Mouse (Mus musculus): Measurements from ENCODE around the gene Capn2.

Capn2 gene

DNA sequence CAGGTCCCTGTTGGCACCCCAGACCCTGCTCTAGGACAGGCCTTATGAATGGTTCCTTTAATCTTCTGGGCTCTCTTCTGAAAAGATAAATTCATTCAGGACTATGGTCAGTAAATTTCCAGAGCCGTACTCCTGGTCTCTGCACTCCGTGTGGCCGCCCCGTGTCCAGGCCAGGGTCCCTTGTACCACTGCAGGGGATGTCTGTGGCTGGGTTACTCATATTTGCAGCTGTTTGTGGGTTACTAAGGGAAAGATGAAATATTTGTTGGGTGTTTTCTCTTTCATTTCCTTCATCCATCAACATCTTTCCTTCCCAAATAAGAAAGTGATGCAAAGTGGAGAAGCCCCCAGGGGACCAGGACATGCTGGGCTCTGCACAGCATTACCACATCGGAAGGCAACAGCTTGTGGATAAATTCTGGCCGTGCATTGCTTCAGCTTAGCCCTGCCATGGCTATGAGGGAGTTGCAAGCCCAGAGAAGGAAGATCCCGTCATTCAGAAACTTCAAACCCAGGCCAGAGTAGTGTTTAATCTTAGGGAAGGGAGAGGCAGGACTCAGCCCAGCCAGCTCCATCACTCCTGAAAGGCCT, 15.5 kb downstream of the Capn2 start:
- no peak for DNase-seq (ENCODE audit: low read depth, low spot score)

DNA sequence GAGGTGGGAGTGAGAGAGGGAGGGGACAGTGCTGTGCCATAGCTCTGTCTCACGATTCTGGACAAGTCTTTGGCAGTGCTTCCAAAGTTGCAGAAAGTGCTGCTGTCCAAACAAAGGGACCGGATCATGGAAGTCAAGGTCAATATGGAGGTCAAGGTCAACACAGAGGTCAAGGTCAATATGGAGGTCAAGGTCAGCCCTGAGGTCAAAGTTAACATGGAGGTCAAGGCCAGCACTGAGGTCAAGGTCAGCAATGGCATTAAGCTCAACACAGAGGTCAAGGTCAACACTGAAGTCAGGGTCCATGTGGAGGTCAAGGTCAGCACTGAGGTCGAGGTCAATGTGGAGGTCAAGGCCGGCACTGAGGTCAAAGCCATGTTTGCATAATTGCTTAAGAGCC, 16.6 kb downstream of the Capn2 start:
- DNase-seq (ENCODE audit: low read depth, low spot score) = no peak

DNA sequence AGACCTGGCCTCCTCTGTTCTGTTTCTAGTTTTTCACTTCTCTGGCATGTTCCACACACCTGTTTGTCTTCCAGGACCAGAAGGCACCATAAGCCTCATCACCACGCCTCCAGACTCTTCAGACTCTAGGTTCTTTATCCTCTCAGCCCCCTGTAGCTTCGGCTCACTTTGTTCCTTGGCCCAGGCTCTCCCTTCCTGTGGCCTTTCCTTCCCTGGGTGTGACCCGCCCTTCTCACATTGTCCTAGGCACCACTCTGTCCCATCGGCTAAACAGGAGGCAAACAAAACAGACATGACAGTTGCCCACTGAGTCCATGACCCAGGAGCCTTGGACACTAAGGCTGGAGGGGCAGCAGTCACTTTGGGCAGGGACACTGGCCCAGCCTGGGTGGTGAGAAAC, 17.2 kb downstream of the Capn2 start:
- no peak for DNase-seq (ENCODE audit: low read depth, low spot score)

DNA sequence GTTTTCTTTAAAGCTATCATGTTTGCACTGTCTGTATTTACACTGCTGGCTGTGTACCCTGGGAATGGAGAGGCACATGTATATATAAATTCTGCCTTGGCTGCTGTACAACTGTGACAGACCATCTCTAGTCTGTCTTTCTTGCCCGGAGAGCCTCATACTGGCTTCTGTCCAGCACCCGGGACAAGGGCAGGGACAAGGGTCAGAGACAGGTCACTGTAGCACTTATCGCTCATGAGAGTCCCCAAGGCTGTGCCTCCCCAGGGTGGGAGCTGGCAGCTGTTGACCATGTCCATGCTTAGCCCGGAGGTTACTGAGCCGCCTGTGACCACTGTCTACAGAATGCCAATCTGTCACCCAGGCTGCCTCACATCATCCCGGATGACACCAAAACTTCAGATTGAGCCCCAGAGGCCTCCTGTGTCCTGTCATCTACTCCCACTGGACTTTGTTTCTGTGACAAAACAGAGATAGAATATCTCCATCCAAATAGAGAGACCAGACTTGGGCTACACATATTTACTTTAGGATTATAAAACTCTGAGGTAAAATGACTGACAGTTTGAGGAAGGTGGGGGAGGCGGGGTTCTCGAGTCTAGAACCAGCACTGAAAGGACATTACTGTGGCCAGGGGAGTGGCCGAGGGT, 17.8 kb downstream of the Capn2 start:
- no peak for DNase-seq (ENCODE audit: low read depth, low spot score)

DNA sequence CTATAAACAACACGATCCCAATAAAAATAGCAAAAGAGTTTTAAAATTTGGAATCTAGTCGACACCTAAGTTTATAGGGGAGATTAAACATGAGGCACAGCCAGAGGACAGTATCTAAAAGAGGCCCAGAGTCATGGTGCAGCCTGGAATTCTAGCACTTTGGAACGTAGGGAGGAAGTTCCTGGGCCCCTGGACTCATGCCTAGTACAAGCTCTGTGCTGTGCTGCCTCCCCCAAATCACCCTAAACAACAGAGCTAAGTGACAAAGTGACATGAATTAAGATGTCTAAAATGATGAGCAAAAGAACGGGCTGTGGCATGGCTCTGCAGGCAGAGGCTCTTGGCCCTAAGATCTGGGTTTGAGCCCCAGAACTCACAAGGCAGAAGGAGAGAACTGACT, 19.7 kb downstream of the Capn2 start:
- DNase-seq (ENCODE audit: low read depth, low spot score) = no peak

DNA sequence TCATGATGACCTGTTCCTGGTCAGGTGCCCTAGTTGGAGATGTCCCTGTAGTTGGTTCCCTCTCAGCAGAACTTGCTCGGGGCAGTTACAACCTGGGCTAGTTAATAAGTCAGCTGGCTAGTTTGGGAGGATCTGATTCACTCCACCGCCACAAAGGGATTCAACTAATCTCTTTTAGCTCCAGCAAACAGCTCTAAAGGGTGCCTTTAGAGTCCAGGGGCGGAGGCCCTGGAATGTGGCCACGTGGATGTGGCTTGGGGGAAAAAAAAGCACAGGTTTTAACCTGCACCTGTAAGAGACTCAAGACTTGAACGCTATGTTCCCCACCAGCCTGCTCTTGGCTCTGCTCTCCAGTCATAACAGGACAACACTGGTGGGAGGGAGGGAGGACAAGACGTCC, 20.7 kb downstream of the Capn2 start:
- DNase-seq (ENCODE audit: low read depth, low spot score) = no peak

DNA sequence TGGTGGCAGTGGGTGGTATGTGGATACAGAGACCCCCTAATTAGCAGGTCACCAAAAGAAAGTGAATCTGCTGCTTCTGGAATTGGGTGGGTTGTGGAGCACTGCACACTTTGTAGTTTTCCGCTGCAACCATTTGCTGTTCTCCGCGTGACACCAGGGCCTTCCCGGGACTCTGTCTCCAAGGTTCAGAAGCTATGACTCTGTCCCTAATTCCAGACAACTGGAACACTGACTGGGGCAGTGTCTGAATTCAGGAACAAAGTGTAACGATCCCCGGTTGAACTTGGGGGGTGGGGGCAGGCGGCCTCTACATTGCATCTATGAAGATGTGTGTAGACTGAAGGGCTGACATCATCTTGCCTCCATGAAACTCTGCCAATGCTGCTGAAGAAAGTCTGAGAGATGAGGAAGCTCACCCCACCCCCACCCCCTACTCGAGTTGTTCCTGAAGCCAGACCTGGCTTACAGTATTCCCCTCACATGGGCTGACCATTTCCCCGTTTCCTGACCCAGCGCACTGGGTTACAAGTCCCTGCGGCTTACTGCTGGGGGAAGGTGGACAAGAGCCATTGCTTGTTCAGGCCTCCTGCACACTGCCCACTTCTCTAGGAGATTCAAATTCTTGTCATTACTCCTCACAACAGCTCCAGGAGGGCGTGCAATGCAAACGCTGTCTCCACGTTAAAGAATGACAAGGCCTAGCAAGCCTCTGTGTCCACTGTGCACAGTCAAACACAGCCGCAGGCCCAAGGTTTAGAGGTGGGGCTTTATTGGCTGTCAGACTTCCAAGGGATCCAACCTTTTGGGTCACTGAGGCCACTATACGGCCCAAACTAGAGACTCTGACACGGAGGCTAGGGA, 22.9 kb downstream of the Capn2 start:
- DNase-seq (ENCODE audit: low read depth, low spot score) = no peak

DNA sequence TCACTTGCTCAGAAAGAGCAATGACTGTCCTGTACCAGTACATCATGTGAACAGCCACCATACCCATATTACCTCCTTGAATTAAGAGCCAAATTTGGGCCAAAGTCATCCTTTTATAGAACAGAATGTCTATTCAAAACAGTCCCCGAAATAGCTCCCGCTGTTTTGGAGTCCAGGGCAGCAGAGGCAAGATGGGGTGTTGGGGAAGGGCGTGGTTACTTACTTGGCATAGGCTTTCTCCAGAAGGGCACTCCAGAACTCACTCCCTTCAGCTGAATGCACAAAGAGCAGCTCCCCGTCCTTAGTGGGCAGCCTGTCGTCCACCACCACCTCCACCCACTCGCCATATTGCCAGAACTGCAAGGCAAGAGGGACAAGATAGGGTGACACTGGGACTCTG, 25.6 kb downstream of the Capn2 start:
- peak; percentile 53 for DNase-seq (ENCODE audit: low read depth, low spot score)

DNA sequence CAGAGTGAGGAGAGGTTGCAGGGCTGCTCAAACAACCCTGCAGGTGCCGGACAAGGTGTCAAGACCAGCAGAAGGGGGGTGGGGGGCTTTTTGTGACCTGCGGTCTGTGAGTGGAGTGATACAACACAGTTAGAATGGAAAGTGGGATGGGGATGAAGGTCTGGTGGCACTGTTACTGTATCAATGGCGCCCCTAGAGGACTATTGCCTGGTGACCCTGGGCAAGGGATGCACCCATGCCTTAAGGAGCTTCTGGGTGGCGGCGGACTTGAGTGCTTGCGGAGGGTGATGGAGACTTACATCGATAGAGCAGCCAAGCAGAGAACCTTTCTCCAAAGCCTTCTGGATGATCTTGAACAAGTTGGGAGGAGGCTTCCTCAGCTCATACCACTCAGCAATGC, 26.8 kb downstream of the Capn2 start:
- peak; percentile 21 for DNase-seq (ENCODE audit: low read depth, low spot score)

DNA sequence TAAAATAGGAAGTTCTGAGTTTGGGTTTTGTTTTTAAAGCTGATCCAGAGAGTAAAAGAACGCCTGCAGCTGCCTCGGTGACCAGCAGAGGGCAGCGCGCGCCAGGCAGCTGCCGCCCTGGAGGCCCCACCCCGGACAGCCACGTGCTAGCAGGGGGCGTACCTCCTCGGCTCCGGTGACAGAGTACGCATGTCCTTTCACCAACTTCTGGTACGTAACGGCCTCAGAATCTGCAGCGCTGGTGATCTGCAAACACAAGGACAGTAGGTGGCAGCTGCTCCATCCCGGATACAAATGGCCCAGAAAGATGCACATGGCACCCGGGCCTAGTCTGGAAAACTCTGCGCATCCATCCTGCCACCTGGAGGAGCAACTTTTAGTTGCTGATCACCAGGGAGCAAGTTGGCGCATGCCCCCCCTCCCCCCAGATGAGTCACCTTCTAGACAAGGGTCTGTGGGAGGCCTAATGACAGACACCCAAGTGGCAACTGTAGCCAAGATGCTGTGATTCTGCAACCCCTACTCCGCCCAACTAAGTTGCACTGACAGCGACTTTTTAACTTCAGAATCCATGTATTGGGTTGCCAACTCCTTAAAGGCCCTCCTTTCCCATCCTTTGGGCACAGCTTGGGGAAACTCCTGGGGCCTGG, 27.5 kb downstream of the Capn2 start:
- peak; percentile 98 for DNase-seq (ENCODE audit: low read depth, low spot score)

DNA sequence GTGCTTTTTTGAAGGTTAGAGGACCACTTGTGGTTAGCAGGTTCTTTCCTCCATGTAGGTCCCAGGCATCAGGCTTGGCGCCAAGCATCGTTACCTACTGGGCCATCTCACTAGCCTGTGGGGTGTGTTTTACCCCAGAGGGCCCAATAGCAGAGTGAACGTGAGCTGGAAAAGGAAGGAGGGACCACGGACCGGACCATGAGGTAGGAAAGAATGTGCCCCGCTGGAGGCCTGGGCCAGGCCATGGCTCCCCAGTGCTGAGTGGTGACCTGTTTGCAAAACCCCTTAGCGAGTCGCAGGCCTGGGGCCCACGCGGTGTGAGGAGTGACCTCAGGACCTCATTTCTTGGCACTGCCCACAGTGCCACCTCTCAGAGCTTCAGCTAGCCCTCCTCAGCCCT, 28.9 kb downstream of the Capn2 start:
- DNase-seq (ENCODE audit: low read depth, low spot score) = no peak

DNA sequence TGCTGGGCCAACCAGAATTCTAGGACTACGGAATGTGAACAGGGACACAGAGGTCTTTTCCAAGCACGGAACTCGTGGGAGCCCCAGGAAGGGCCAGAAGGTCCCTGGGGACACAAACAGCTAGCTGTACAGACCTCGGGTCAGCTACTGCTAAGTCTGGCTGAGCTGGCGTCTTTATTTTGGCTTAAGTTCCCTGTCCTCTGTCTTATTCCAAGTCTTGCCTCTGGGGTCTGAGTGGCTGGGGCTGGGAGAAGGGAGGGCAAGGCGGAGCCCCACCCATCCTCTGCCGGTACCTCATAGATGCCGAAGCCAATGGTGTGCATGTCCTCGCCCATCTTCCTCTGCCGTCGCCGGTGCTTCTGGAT, 33.5 kb downstream of the Capn2 start:
- no peak for DNase-seq (ENCODE audit: low read depth, low spot score)

DNA sequence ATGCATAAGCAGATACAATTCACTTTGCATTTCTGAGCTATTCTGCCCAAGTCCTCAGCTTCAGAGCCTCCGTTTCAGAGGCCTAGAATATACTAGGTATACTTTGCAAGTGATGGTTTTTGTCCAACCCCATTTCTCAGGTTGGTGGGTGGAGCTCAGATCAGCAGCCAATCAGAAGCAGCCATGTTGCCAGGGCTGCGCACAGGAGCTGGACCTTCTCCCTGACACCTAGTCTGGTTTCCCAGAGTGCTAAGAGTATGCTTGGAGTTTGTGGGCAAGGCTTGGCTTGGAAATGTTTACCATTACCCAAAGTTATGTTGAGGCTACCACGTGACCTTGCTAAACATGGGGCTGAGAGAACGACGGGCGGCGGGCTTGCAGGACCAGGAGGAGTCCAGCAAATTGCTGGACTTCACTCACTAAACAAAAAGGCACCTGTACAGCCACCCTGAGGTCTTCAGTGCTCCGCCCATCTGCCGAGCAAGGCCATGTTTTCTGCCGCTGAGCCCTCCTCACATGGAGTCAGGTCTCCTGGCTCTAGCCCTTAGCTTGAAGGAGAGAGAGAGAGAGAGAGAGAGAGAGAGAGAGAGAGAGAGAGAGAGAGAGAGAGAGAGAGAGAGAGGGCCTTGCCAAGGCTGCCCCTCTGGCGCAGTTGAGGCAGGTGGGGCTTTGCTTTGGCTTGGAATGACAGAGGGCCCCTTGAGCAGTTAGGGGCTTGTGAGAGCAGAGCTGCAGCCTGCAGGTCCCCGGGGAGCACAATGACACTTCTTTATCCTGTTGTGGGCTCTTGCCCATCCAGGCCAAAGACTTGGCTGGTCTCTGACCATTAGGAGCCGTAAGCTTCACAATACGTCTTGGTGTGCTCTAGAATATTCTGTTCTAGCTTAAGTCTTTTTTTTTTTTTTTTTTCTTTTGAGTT, 34.2 kb downstream of the Capn2 start:
- no peak for DNase-seq (ENCODE audit: low read depth, low spot score)

DNA sequence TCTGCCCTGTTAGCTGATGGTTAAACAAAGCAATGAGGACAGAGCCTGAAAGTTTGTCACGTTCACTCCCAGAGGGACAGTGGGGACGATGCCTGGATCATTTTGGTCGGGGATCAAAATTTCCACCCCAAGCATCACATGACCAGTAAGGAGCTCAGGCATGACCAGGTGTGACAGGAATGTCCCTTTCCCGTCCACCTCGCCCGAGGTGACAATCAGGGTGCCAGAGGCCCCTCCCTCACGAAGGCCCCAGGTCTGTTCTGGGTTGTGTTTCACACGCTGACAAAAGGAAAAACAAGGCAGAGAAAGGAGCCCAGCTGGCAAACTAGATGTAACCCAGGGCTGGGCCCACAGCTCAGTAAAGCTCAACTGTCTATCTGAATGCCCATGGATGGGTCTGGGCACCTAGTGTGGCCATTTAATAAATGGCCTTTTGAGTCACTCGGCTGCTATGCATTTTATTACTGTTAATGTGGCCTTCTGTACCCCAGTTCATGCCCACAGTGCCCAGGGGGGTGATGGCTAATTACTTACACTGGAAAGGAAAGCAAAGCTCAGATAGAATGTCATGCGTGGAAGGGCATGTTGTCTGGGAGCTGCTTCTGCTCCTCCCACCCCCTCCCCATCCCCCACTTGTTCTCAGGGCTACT, 35.6 kb downstream of the Capn2 start:
- no peak for DNase-seq (ENCODE audit: low read depth, low spot score)

DNA sequence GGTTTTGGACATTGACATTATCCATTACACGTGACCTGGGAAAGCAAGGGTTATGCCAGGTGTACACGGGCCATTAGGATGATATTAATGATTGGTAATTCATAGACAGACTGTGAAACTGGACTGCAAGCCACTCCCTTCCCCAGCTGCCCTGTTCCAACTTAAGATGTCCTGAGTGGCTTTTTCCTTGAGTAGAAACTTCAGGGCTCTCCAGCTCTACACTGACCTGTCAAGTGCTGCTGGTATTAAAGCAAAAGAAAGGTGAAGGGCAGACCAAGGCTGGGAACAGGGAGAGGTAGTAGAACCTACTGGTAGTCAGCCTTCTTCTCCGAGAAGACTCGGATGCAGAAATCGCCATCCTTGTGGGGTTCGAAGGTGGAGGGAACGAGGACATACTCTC, 36.3 kb downstream of the Capn2 start:
- DNase-seq (ENCODE audit: low read depth, low spot score) = no peak

DNA sequence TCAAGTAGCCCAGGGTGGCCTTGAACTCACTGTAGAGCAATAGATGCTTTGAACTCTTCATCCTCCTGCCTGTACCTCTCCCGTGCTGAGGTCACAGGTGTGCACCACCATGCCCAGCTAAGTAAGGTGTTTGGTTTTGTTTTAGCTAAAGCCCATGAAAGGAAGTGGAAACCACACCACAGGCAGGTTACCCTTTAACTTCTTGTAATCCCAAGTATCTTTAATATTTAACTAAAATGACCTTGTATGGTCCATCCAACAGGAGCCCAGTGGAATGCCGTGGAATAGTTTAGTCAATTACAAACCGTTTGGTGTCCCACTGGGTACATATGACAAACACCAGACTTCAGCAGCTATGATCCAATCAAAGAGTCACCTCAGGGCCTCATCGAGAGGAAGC, 38.5 kb downstream of the Capn2 start:
- no peak for DNase-seq (ENCODE audit: low read depth, low spot score)

DNA sequence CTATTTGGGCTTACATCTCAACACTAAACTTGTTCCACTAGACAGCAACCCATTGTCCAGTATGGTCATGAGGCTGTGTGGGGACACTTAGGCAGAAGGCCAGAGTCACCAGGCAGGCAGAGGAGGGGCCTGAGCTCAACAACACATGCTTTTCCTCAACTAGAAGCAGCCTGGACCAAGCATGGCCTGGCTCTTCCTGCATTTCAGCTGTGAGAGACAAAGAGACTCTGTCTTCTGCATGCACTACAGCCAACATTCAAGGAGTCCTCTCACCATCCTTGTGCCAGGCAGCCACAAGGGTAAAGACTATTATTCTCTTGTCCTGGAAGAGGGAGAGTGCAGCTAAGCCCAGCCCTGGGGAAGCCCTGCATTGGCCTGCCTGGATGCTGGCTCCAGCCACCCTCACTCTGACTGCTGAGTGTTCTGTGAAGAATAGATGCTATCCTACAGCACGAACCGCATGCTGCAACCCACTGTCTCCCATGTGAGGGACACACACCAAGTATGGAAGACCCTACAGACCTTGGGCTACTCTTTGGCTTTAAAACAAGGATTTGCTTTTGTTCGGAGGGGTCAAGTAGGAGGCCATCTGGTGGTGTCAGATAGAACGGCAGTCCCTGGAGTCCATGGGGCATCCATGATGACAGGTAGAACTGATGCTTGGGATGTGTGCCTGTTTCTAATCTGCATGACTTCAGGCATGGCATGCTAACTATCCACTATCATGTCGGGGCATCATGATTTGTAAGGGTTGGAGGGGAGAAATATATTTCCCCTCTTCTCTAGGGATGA, 42.2 kb downstream of the Capn2 start:
- DNase-seq (ENCODE audit: low read depth, low spot score) = peak; percentile 96

DNA sequence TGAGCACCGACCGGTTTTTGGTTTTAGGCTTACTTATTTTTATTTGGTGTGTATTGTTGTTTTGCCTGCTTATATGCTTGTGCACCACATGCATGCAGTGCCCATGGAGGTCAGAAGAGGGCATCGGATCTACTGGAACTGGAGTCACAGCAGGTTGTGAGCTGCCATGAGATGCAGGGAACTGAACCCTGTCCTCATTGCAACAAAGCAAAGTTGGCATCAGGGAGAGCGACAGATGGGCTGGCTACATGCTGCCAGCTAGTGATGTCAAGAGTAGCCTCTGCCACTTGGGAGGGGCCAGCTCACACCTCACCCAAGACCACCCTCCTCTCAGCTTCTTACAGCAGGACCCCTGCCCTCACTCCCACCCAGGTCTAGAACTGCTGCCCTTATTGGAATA, 51.4 kb downstream of the Capn2 start:
- DNase-seq (ENCODE audit: low read depth, low spot score) = peak; percentile 40

DNA sequence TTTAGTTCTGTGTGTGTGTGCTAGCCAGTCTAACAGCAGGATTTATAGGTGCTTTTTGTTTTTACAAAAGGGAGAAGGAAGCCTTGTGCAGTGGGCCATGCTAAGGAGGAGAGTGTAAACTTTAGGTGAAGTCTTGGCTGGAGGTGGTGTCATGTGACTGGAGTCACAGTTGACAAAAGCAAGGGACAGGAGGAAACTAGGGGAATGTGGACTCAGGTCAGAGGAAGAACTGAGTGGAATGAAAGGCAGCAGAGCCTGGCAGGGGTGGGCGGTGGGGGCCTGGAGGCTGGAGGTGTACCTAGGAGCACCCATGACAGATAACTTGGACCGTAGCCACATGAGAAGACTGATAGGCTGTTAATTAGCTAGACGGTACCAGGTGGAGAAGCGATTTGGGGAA, 52.1 kb downstream of the Capn2 start:
- DNase-seq (ENCODE audit: low read depth, low spot score) = no peak

DNA sequence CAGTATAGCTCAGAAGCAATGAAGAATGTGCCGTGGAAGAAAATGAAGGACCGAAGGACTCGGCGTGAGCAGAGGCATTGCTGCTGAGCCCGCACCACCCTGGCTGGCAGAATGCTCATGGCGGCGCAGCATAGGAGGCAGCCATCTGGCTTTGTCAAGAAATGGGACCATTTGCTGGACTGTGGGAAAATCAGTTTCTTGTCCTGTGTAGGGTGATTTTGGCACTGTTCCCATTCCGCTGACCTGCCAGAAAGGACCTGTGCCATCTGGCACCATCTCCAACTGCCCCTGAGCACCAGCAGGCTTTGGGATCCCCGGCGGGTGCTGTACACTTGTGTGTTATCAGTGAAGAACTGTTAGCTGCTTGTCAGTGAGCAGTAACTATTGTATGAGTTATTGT, 55.6 kb downstream of the Capn2 start:
- DNase-seq (ENCODE audit: low read depth, low spot score) = peak; percentile 95

Measured in brain, adult 2 months (tissue).